ENCODE assay signal across 8 mouse cellular contexts in the genomic region with DNA sequence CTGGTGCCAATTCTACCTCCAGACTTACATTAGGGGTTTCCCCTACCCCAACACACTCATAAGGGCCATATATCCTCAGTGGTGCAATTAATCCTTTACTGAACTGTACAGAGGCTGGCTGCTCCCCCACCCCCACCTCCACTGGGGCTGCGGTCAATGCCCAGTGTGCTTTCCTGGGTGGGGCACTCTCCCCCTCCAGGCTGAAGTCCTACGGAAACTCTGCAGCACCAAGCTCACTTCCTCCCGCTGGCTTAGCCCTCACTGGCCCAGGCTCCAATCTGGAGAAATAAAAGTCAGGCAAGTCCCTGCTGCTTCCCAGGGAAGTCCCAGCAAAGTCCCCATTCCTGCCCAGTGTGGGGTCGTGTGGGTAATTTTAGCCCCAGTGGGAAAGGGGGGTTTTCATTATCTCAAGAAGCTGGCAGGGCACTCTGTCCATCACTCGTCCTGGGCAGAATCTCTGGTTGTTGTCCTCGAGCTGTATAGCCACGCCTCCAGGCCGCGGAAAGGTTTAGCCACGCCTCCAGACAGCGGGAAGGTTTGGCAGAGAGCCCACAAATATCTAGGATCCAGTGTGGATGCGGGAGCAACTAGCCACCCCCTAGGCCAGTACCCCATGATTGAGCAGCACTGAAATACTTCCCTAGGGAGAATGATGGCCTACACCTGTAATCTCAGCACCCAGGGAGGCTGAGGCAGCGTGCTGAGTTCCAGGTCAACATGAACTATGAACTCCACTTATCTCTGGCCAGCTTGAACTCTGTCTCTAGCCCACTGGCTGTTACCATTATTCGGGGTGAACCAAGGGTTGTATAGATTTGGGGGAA. TPM values are rescaled to one million over a fixed set of nuclear protein-coding genes. Genes with fewer than 3 reads are reported as not detected.
DNase-seq lines count a peak whose midpoint lies in the region; ATAC-seq lines count a peak whose summit lies in the region.

No protein-coding gene starts in this region.

- H3K9me3 ChIP-seq in forebrain, embryonic 12.5 days, result no peaks in the 10 kb centered on the region
- no peaks in the 10 kb centered on the region for H3K9me3 ChIP-seq in hindbrain, embryonic 16.5 days (ENCODE audit: control insufficient read depth, low read length)
- no peaks in the 10 kb centered on the region for H3K9me3 ChIP-seq in liver, embryonic 12.5 days (replicated peaks)
- H3K9me3 ChIP-seq in neural tube, embryonic 11.5 days (ENCODE audit: control insufficient read depth, low read length), result no peaks in the 10 kb centered on the region

- no peak overlapping the region for H3K27ac ChIP-seq in forebrain, embryonic 12.5 days
- H3K27ac ChIP-seq in hindbrain, embryonic 16.5 days (ENCODE audit: low read depth, low read length), result no peak overlapping the region
- H3K27ac ChIP-seq in liver, embryonic 12.5 days, result peak overlapping the region; percentile 15
- H3K27ac ChIP-seq in neural tube, embryonic 11.5 days (ENCODE audit: low read depth, low read length), result no peak overlapping the region

- DNase-seq in cerebellum, postnatal 10 days, result peak; percentile 21 to 27
- DNase-seq in cerebellum, adult 8-10 months, result no peak
- peak; percentile 61 for DNase-seq in neural tube, embryonic 11.5 days (ENCODE audit: low spot score)
- no peak for DNase-seq in layer of hippocampus, adult 11-12 months (ENCODE audit: low spot score)
- DNase-seq in thymus, postnatal 0 days (ENCODE audit: low spot score), result no peak

- no peak overlapping the region for H3K4me3 ChIP-seq in forebrain, embryonic 12.5 days (replicated peaks)
- no peak overlapping the region for H3K4me3 ChIP-seq in hindbrain, embryonic 16.5 days (ENCODE audit: low read length)
- H3K4me3 ChIP-seq in liver, embryonic 12.5 days, result no peak overlapping the region
- H3K4me3 ChIP-seq in neural tube, embryonic 11.5 days (ENCODE audit: low read depth, low read length), result no peak overlapping the region

- no peak overlapping the region for H3K9ac ChIP-seq in forebrain, embryonic 12.5 days
- no peak overlapping the region for H3K9ac ChIP-seq in hindbrain, embryonic 16.5 days (ENCODE audit: low read depth, low read length)
- H3K9ac ChIP-seq in liver, embryonic 12.5 days, result no peak overlapping the region
- no peak overlapping the region for H3K9ac ChIP-seq in neural tube, embryonic 11.5 days (ENCODE audit: low read length)

- WGBS in forebrain, embryonic 12.5 days, result 15% methylated on average over 14 of the region's 14 CpGs
- WGBS in hindbrain, embryonic 16.5 days, result 16% methylated on average over 14 of the region's 14 CpGs
- WGBS in liver, embryonic 12.5 days (ENCODE audit: insufficient replicate concordance), result 11% methylated on average over 14 of the region's 14 CpGs
- 17% methylated on average over 14 of the region's 14 CpGs for WGBS in neural tube, embryonic 11.5 days

- peaks cover 7% of the 10 kb centered on the region; the same call in 1 of the 2 replicates for H3K27me3 ChIP-seq in forebrain, embryonic 12.5 days
- H3K27me3 ChIP-seq in hindbrain, embryonic 16.5 days (replicated peaks; ENCODE audit: control insufficient read depth, insufficient read depth, low read length), result no peaks in the 10 kb centered on the region
- H3K27me3 ChIP-seq in liver, embryonic 12.5 days (replicated peaks), result 0 out of 2 replicates have a peak, but pooled peaks cover under 1% of the 10 kb centered on the region
- H3K27me3 ChIP-seq in neural tube, embryonic 11.5 days (ENCODE audit: control insufficient read depth, insufficient read depth, low read length), result no peaks in the 10 kb centered on the region

- H3K4me2 ChIP-seq in forebrain, embryonic 12.5 days, result peak overlapping the region; percentile 37
- H3K4me2 ChIP-seq in hindbrain, embryonic 16.5 days (ENCODE audit: low read length), result peak overlapping the region; percentile 20; the same call in 1 of the 2 replicates
- peak overlapping the region; percentile 5; the same call in 1 of the 2 replicates for H3K4me2 ChIP-seq in liver, embryonic 12.5 days
- H3K4me2 ChIP-seq in neural tube, embryonic 11.5 days (ENCODE audit: low read depth), result 0 out of 2 replicates have a peak overlapping the region, but pooled peaks have one; percentile 20

- no peaks in the 10 kb centered on the region for H3K36me3 ChIP-seq in forebrain, embryonic 12.5 days (replicated peaks)
- H3K36me3 ChIP-seq in hindbrain, embryonic 16.5 days (ENCODE audit: control insufficient read depth, insufficient read depth, low read length), result no peaks in the 10 kb centered on the region
- H3K36me3 ChIP-seq in liver, embryonic 12.5 days, result no peaks in the 10 kb centered on the region
- H3K36me3 ChIP-seq in neural tube, embryonic 11.5 days (ENCODE audit: control insufficient read depth, insufficient read depth, low read length), result no peaks in the 10 kb centered on the region

- ATAC-seq in forebrain, embryonic 12.5 days (ENCODE audit: low FRiP score), result peak; percentile 65
- ATAC-seq in hindbrain, embryonic 16.5 days, result 0 out of 2 replicates have a peak, but pooled peaks have one; percentile 30
- ATAC-seq in liver, embryonic 12.5 days, result peak; percentile 60
- peak; percentile 48; the same call in 1 of the 2 replicates for ATAC-seq in neural tube, embryonic 11.5 days (ENCODE audit: insufficient read depth, low FRiP score, low TSS enrichment)

- peaks cover 10% of the 10 kb centered on the region for H3K4me1 ChIP-seq in forebrain, embryonic 12.5 days
- peaks cover 8% of the 10 kb centered on the region for H3K4me1 ChIP-seq in hindbrain, embryonic 16.5 days (ENCODE audit: control insufficient read depth, insufficient read depth, low read depth, low read length)
- peaks cover 30% of the 10 kb centered on the region for H3K4me1 ChIP-seq in liver, embryonic 12.5 days
- no peaks in the 10 kb centered on the region for H3K4me1 ChIP-seq in neural tube, embryonic 11.5 days (ENCODE audit: control insufficient read depth, insufficient read depth, low read length)

RNA-seq across cellular contexts. Expression of a gene that starts 34.4 kb away (rescaled TPM):
- polyA plus RNA-seq in forebrain, embryonic 12.5 days (2016; fragmentation: Nextera tagmentation; extraction: Ambion mirVana), result 17.4 and 23.9 TPM in 2 replicates
- 31.8 and 35.4 TPM in 2 replicates for polyA plus RNA-seq in hindbrain, embryonic 16.5 days (2015; fragmentation: Nextera tagmentation; extraction: Ambion mirVana)
- 17.1 and 19.4 TPM in 2 replicates for polyA plus RNA-seq in liver, embryonic 12.5 days (2016; fragmentation: Nextera tagmentation; extraction: Ambion mirVana)
- 15.8 and 17.8 TPM in 2 replicates for polyA plus RNA-seq in neural tube, embryonic 11.5 days (2014; fragmentation: Nextera tagmentation; extraction: Ambion mirVana)
- polyA plus RNA-seq in thymus, postnatal 0 days (2015; fragmentation: Nextera tagmentation; extraction: Ambion mirVana), result 28.9 and 31.2 TPM in 2 replicates

RNA-seq across cellular contexts. Expression of a gene that starts 49.8 kb away (rescaled TPM):
- polyA plus RNA-seq in forebrain, embryonic 12.5 days (2016; fragmentation: Nextera tagmentation; extraction: Ambion mirVana), result 22.3 and 26.7 TPM in 2 replicates
- polyA plus RNA-seq in hindbrain, embryonic 16.5 days (2015; fragmentation: Nextera tagmentation; extraction: Ambion mirVana), result 15.9 and 17.0 TPM in 2 replicates
- 23.9 and 25.5 TPM in 2 replicates for polyA plus RNA-seq in liver, embryonic 12.5 days (2016; fragmentation: Nextera tagmentation; extraction: Ambion mirVana)
- 22.7 and 24.6 TPM in 2 replicates for polyA plus RNA-seq in neural tube, embryonic 11.5 days (2014; fragmentation: Nextera tagmentation; extraction: Ambion mirVana)
- polyA plus RNA-seq in thymus, postnatal 0 days (2015; fragmentation: Nextera tagmentation; extraction: Ambion mirVana), result 18.1 and 18.7 TPM in 2 replicates

Comparison
In these comparisons a context has a peak if more than half of its experiments do, and no peak if none do; other contexts are left out.
1. DNase-seq: peak in cerebellum, postnatal 10 days (2 of 2) and neural tube, embryonic 11.5 days (single experiment); none in cerebellum, adult 8-10 months (single experiment), layer of hippocampus, adult 11-12 months (single experiment) and thymus, postnatal 0 days (single experiment).
2. Peak in every context shown above with its lines, with median percentiles within 50 percentile points of each other: ATAC-seq and H3K4me2 ChIP-seq.